8 mouse cellular contexts compared by ENCODE assay signal in the genomic region with DNA sequence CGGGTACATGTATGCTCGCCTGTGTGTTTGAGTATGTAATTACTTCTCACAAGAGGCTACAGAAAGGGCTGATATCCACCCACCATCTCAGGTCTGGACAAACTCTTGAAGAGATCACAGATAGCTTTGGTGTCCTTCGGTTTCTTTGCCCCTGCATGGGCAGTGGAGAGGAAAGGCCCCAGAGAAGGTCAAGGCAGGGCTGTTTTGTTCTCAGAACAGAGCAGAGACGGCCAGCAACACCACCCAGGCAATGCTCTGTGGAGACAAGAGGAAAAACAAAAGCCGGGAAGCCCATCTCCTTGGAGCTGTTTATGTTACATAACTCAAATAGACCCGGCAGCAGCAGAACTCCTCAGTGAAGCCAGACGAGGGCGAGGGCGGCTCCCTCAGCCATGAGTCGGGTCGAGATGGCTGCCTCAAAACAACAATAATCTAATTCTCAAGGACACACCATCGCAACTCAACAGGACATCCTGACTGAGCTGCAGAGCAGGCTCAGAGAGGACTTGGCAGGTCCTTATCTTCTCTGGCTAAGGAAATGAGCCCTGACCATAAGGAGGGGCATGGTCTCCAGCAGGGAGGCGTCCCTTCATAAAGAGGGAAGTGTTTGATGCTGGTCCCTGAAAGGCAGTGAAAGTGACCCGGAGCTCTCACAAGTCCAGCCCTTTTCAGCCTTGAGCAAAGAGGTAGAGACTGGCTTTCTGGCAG. TPM values are rescaled to one million over a fixed set of nuclear protein-coding genes. Genes with fewer than 3 reads are reported as not detected.
DNase-seq lines count a peak whose midpoint lies in the region; ATAC-seq lines count a peak whose summit lies in the region.

No protein-coding gene starts in this region.

- H3K4me1 ChIP-seq in lung, embryonic 16.5 days (replicated peaks; ENCODE audit: control insufficient read depth, insufficient read depth, low read length) = peaks cover 50% of the 10 kb centered on the region

- H3K9me3 ChIP-seq in lung, embryonic 16.5 days (ENCODE audit: control insufficient read depth, low read length) = no peaks in the 10 kb centered on the region

- DNase-seq in ovary, adult 18-20 months (ENCODE audit: low spot score) = peak; percentile 94
- DNase-seq in ovary, postnatal 10 days (ENCODE audit: low spot score) = no peak
- peak; percentile 79 for DNase-seq in gastrocnemius, postnatal 25 days
- DNase-seq in kidney, adult 18-20 months = peak; percentile 63
- no peak for DNase-seq in layer of hippocampus, adult 11-12 months (ENCODE audit: low spot score)
- DNase-seq in left cerebral cortex, adult 9 months (ENCODE audit: low spot score in 2 of 2) = no peak
- no peak for DNase-seq in urinary bladder, adult 2 months (ENCODE audit: low spot score)

- peak; percentile 80 for ATAC-seq in lung, embryonic 16.5 days (ENCODE audit: low read depth)

- H3K27ac ChIP-seq in lung, embryonic 16.5 days (ENCODE audit: low read length) = peak overlapping the region; percentile 98

- H3K4me3 ChIP-seq in lung, embryonic 16.5 days (ENCODE audit: low read length) = no peak overlapping the region

- 18% methylated on average over 14 of the region's 14 CpGs for WGBS in lung, embryonic 16.5 days

- H3K27me3 ChIP-seq in lung, embryonic 16.5 days (ENCODE audit: control insufficient read depth, insufficient read depth, low read depth, low read length) = no peaks in the 10 kb centered on the region

- H3K36me3 ChIP-seq in lung, embryonic 16.5 days (ENCODE audit: control insufficient read depth, insufficient read depth, low read length) = no peaks in the 10 kb centered on the region

- no peak overlapping the region for H3K4me2 ChIP-seq in lung, embryonic 16.5 days (ENCODE audit: low read depth, low read length)

- 0 out of 2 replicates have a peak overlapping the region, but pooled peaks have one; percentile 8 for H3K9ac ChIP-seq in lung, embryonic 16.5 days (ENCODE audit: low read length)

RNA-seq across cellular contexts. Expression of gene Tarbp1, which starts 52.2 kb away (rescaled TPM):
- 1 to 10 TPM; 4.7 to 5.5 TPM for total RNA-seq in gastrocnemius, postnatal 25 days (2021)
- polyA plus RNA-seq in lung, embryonic 16.5 days (2015; fragmentation: Nextera tagmentation; extraction: Ambion mirVana) = 2.2 and 2.5 TPM in 2 replicates
- 3.5 and 3.9 TPM in 2 replicates for polyA plus RNA-seq in urinary bladder, adult 2 months (2012; rRNA removed)

Comparison
In these comparisons a context has a peak if more than half of its experiments do, and no peak if none do; other contexts are left out.
1. DNase-seq: peak in ovary, adult 18-20 months (single experiment), gastrocnemius, postnatal 25 days (single experiment) and kidney, adult 18-20 months (single experiment); none in ovary, postnatal 10 days (single experiment), layer of hippocampus, adult 11-12 months (single experiment), left cerebral cortex, adult 9 months (0 of 2) and urinary bladder, adult 2 months (single experiment).